Mouse (Mus musculus): Measurements from ENCODE around the gene Cyp4f13. TPM values are rescaled to one million over a fixed set of nuclear protein-coding genes. Genes with fewer than 3 reads are reported as not detected.

The Cyp4f13 gene
- polyA plus RNA-seq, 1 experiment from 2014 or later, result 11.4 TPM

DNA sequence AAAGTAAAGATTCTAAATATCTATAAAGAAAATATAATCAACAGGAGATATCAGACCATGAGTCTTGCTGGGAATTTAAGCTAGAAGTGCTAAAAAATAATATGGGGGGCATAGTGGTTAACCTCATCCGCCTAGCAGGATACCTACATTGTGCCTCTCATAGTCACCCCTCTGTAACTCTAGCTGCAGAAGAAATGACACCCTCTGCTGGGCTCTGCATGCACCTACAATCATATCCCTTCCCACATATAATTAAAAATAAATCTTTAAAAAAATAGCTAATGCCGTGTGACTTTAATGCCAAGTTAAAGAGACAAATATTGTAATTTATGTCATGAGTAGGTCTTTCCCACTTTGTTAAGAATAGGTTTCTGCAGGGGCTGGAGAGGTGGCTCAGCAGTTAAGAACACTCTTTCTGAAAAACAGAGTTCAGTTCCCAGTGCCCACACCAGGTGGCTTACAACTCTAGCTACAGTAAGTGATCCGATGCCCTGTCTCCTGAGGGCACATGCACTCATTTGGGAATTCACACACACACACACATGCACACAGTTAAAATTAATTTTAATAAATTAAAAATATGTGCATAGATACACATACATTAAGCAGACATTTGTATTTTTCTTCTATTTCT is 2.7 kb downstream of the Cyp4f13 start:
- Histone ChIP-seq H3K36me3 (no peaks in the 10 kb centered on the region), H3K9ac (no peak overlapping the region), H3K27ac (no peak overlapping the region), H3K4me1 (peaks cover 16% of the 10 kb centered on the region), H3K27me3 (no peaks in the 10 kb centered on the region), H3K4me2 (no peak overlapping the region), H3K4me3 (no peak overlapping the region), H3K9me3 (no peaks in the 10 kb centered on the region)
- 65% methylated on average over 3 of the region's 3 CpGs for WGBS
- ATAC-seq (ENCODE audit: borderline replicate concordance, extremely low read depth, low FRiP score, low TSS enrichment), result no peak

GRCm38 (mm10) chr17:32943661-32944060 is 3.5 kb downstream of the Cyp4f13 start:
- H3K9ac ChIP-seq, result no peak overlapping the region
- no peak overlapping the region for H3K27ac ChIP-seq
- peaks cover 16% of the 10 kb centered on the region for H3K4me1 ChIP-seq
- H3K4me2 ChIP-seq, result no peak overlapping the region
- H3K27me3 ChIP-seq, result no peaks in the 10 kb centered on the region
- no peaks in the 10 kb centered on the region for H3K9me3 ChIP-seq
- H3K4me3 ChIP-seq, result no peak overlapping the region
- no peaks in the 10 kb centered on the region for H3K36me3 ChIP-seq
- WGBS, result 88% methylated on average over 3 of the region's 3 CpGs
- ATAC-seq (ENCODE audit: borderline replicate concordance, extremely low read depth, low FRiP score, low TSS enrichment), result no peak

DNA sequence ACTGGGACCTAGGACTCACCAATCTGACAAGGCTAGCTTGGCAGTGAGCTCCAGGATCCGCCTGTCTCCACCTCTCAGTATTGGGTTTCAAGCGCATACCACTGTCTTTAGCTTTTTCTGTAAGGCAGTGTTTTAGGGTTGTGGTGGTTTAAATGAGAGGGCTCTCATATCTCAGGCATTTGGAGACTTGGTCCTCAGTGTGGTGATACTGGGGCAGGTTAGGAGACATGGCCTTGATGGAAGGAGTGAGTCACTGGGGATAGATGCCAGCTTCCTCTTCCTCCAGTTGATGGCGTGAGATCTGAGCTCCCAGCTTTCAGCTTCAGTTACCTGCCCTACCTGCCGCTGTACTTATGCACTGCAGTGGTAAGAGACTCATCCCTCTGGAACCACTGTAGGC is 7.4 kb downstream of the Cyp4f13 start:
- H3K27me3 ChIP-seq, result no peaks in the 10 kb centered on the region
- H3K4me1 ChIP-seq, result no peaks in the 10 kb centered on the region
- no peak overlapping the region for H3K27ac ChIP-seq
- H3K4me3 ChIP-seq, result no peak overlapping the region
- ATAC-seq (ENCODE audit: borderline replicate concordance, extremely low read depth, low FRiP score, low TSS enrichment), result no peak
- no peaks in the 10 kb centered on the region for H3K36me3 ChIP-seq
- H3K4me2 ChIP-seq, result no peak overlapping the region
- 73% methylated on average over 4 of the region's 4 CpGs for WGBS
- H3K9ac ChIP-seq, result no peak overlapping the region
- H3K9me3 ChIP-seq, result no peaks in the 10 kb centered on the region

- no peaks in the 10 kb centered on the region for H3K27me3 ChIP-seq
- H3K4me2 ChIP-seq, result no peak overlapping the region
- H3K36me3 ChIP-seq, result no peaks in the 10 kb centered on the region
- H3K9me3 ChIP-seq, result no peaks in the 10 kb centered on the region
- H3K4me1 ChIP-seq, result 0 out of 2 replicates have a peak, but pooled peaks cover 3% of the 10 kb centered on the region
- WGBS, result 74% methylated on average over 5 of the region's 5 CpGs
- H3K27ac ChIP-seq, result no peak overlapping the region
- H3K9ac ChIP-seq, result no peak overlapping the region
- ATAC-seq (ENCODE audit: borderline replicate concordance, extremely low read depth, low FRiP score, low TSS enrichment), result no peak
- H3K4me3 ChIP-seq, result no peak overlapping the region
These were observed 19.4 kb downstream of the Cyp4f13 start for GRCm38 (mm10) chr17:32927803-32928202.

- peak overlapping the region; percentile 52 for H3K4me3 ChIP-seq
- peak overlapping the region; percentile 93 for H3K4me2 ChIP-seq
- peak overlapping the region; percentile 54 for H3K9ac ChIP-seq
- no peaks in the 10 kb centered on the region for H3K27me3 ChIP-seq
- H3K9me3 ChIP-seq, result no peaks in the 10 kb centered on the region; the same call in 1 of the 2 replicates
- H3K36me3 ChIP-seq, result no peaks in the 10 kb centered on the region
- peak; percentile 84 for ATAC-seq (ENCODE audit: borderline replicate concordance, extremely low read depth, low FRiP score, low TSS enrichment)
- no peak overlapping the region for H3K27ac ChIP-seq
- H3K4me1 ChIP-seq, result 0 out of 2 replicates have a peak, but pooled peaks cover 3% of the 10 kb centered on the region
- WGBS, result 13% methylated on average over 32 of the region's 32 CpGs
These were observed 22.4 kb downstream of the Cyp4f13 start for GRCm38 (mm10) chr17:32924658-32925312.

DNA sequence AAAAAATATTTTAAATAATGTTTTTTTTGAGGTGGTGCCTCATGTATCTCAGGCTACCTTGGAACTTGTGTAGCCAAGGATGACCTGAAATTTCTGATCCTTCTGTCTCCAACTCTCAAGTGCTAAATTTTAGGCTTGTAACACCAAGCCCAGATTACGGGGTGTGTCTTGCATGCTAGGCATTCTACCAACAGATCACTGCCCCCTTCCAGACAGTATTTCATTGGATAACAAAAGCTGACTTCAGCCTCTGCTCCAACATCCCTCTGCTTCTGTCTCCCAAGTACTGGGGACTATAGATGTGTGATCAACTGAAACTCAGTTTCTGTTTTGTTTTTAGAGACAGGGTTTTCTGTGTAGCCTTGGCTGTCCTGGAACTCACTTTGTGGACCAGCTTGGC is 23.5 kb downstream of the Cyp4f13 start:
- WGBS, result 96% methylated on average over 1 of the region's 1 CpGs
- Histone ChIP-seq H3K27me3 (no peaks in the 10 kb centered on the region), H3K9ac (no peak overlapping the region), H3K27ac (no peak overlapping the region), H3K36me3 (no peaks in the 10 kb centered on the region), H3K4me1 (0 out of 2 replicates have a peak, but pooled peaks cover 3% of the 10 kb centered on the region), H3K4me2 (no peak overlapping the region), H3K9me3 (no peaks in the 10 kb centered on the region; the same call in 1 of the 2 replicates), H3K4me3 (no peak overlapping the region)
- no peak for ATAC-seq (ENCODE audit: borderline replicate concordance, extremely low read depth, low FRiP score, low TSS enrichment)

- WGBS, result 74% methylated on average over 2 of the region's 2 CpGs
- no peaks in the 10 kb centered on the region for H3K27me3 ChIP-seq
These were observed 28.1 kb downstream of the Cyp4f13 start for GRCm38 (mm10) chr17:32919123-32919522.

GRCm38 (mm10) chr17:32917131-32917530 is 30.1 kb downstream of the Cyp4f13 start, which contains the start of gene Cyp4f14:
Gene Cyp4f14 (minus strand): TSS chr17:32917342.
- no peak within 1 kb of the TSS for H3K9ac ChIP-seq
- H3K4me2 ChIP-seq, result no peak within 1 kb of the TSS
- H3K9me3 ChIP-seq, result no peaks in the 10 kb centered on the region; the same call in 1 of the 2 replicates
- H3K4me3 ChIP-seq, result no peak within 1 kb of the TSS
- H3K27me3 ChIP-seq, result no peaks in the 10 kb centered on the region
- WGBS, result 46% methylated on average over 2 of the region's 2 CpGs
- no peaks in the 10 kb centered on the region for H3K4me1 ChIP-seq
- no peaks in the 10 kb centered on the region for H3K36me3 ChIP-seq
- ATAC-seq (ENCODE audit: borderline replicate concordance, extremely low read depth, low FRiP score, low TSS enrichment), result no peak
- no peak within 1 kb of the TSS for H3K27ac ChIP-seq

More at GRCm38 (mm10) chr17:32919123-32919522, 28.1 kb downstream of the Cyp4f13 start:
- Histone ChIP-seq H3K9me3 (no peaks in the 10 kb centered on the region; the same call in 1 of the 2 replicates), H3K4me3 (no peak overlapping the region), H3K27ac (no peak overlapping the region), H3K4me1 (no peaks in the 10 kb centered on the region), H3K36me3 (no peaks in the 10 kb centered on the region), H3K9ac (no peak overlapping the region), H3K4me2 (no peak overlapping the region)
- no peak for ATAC-seq (ENCODE audit: borderline replicate concordance, extremely low read depth, low FRiP score, low TSS enrichment)

DNA sequence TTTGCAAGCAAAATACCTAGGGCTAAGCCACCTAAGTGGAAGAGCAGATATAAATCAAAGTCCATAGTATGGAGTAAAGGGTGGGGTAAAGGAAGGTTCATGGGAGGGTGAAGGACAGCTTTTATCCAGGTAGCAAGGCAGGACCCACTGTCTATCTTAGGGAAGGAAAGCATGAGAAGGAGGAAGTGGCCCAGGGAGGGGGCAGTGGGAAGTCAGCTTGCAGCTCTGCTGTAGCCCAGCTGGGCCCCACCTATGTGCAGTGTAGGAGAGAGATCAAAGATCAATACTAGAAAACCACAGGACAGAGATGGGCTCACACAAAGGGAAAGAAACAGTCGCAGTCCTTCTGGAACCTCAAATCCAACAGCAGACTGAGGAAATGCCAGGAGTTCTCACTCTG is 31.1 kb downstream of the Cyp4f13 start:
- H3K9ac ChIP-seq, result no peak overlapping the region
- H3K9me3 ChIP-seq, result no peaks in the 10 kb centered on the region; the same call in 1 of the 2 replicates
- no peaks in the 10 kb centered on the region for H3K27me3 ChIP-seq
- H3K4me1 ChIP-seq, result no peaks in the 10 kb centered on the region
- H3K36me3 ChIP-seq, result no peaks in the 10 kb centered on the region
- H3K4me2 ChIP-seq, result no peak overlapping the region
- no peak for ATAC-seq (ENCODE audit: borderline replicate concordance, extremely low read depth, low FRiP score, low TSS enrichment)
- 84% methylated on average over 1 of the region's 1 CpGs for WGBS
- H3K4me3 ChIP-seq, result no peak overlapping the region
- no peak overlapping the region for H3K27ac ChIP-seq

GRCm38 (mm10) chr17:32906172-32906571 is 41.0 kb downstream of the Cyp4f13 start:
- H3K27me3 ChIP-seq, result peaks cover 7% of the 10 kb centered on the region; the same call in 1 of the 2 replicates
- H3K36me3 ChIP-seq, result no peaks in the 10 kb centered on the region
- no peak overlapping the region for H3K9ac ChIP-seq
- no peak for ATAC-seq (ENCODE audit: borderline replicate concordance, extremely low read depth, low FRiP score, low TSS enrichment)
- no peaks in the 10 kb centered on the region for H3K4me1 ChIP-seq
- 72% methylated on average over 10 of the region's 10 CpGs for WGBS
- no peak overlapping the region for H3K4me3 ChIP-seq
- H3K9me3 ChIP-seq, result no peaks in the 10 kb centered on the region
- no peak overlapping the region for H3K27ac ChIP-seq
- H3K4me2 ChIP-seq, result no peak overlapping the region

DNA sequence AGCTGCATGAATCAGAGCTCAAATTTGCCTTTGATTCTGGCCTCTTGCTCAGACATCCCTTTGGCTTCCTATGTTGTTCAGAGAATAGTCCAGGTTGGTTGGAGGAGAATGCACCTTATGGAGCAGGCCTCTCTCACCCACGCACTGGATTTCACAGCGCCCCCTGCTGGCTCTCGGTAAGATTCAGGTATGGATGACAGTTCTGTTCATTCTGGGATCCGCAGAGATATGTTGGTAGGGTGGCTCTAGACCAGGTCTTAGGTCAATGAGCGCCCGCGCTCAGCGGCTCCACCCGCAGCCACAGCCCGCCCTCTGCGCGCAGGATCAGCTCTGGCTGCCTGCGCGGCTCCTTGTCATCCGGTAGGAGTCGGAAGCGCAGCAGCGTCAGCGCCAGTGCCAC is 42.0 kb downstream of the Cyp4f13 start:
- Histone ChIP-seq H3K4me1 (no peaks in the 10 kb centered on the region), H3K9me3 (no peaks in the 10 kb centered on the region), H3K27ac (no peak overlapping the region), H3K9ac (no peak overlapping the region), H3K4me2 (peak overlapping the region; percentile 42), H3K27me3 (peaks cover 7% of the 10 kb centered on the region; the same call in 1 of the 2 replicates), H3K36me3 (no peaks in the 10 kb centered on the region), H3K4me3 (no peak overlapping the region)
- 9% methylated on average over 19 of the region's 19 CpGs for WGBS
- no peak for ATAC-seq (ENCODE audit: borderline replicate concordance, extremely low read depth, low FRiP score, low TSS enrichment)

GRCm38 (mm10) chr17:32904414-32904813 is 42.8 kb downstream of the Cyp4f13 start:
- Histone ChIP-seq H3K27me3 (peaks cover 7% of the 10 kb centered on the region; the same call in 1 of the 2 replicates), H3K9ac (no peak overlapping the region)
- WGBS, result 60% methylated on average over 2 of the region's 2 CpGs

More at GRCm38 (mm10) chr17:32904414-32904813, 42.8 kb downstream of the Cyp4f13 start:
- Histone ChIP-seq H3K4me2 (no peak overlapping the region), H3K4me3 (no peak overlapping the region), H3K27ac (no peak overlapping the region), H3K36me3 (no peaks in the 10 kb centered on the region), H3K4me1 (no peaks in the 10 kb centered on the region), H3K9me3 (no peaks in the 10 kb centered on the region)
- ATAC-seq (ENCODE audit: borderline replicate concordance, extremely low read depth, low FRiP score, low TSS enrichment), result no peak
